Mouse (Mus musculus): ENCODE measurements at regions not wholly inside any gene's neighbourhood (a gene's known extent, or its start where the extent isn't known, plus 50 kb on each side); places are given as distances from the start of the nearest gene placed in this dataset.

DNA sequence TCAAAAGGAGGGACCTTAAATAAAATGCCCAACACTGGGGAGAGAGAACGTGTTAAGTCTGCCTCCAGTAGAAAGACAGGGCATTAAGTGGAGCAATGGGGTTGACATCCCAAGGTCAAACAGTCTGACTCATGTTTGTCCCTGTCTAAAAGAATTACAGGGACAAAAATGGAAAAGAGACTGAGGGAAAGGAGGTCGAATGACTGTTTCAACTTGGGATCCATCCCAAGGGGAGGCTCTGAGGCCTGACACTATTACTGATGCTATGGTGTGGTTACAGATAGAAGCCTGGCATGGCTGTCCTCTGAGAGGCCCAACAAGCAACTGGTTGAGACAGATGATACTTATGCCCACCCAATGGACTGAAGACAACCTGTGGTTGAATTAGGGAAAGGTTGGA, 67.6 kb downstream of the Cst10 start:
- TF ChIP-seq POLR2A (IDR thresholded peaks at IDR 0.05; ENCODE audit: borderline replicate concordance, insufficient read depth, low read length): no peak
- TF ChIP-seq CTCF (IDR thresholded peaks at IDR 0.05; ENCODE audit: borderline replicate concordance, insufficient read depth, low read depth, low read length): no peak

Measured in cerebellum, adult 2 months (tissue).